Mouse (Mus musculus): ENCODE results near the gene Elf2. TPM values are rescaled to one million over a fixed set of nuclear protein-coding genes. Genes with fewer than 3 reads are reported as not detected.

Elf2 gene
- polyA plus RNA-seq, 1 experiment from 2014 or later: 53.6 TPM

DNA sequence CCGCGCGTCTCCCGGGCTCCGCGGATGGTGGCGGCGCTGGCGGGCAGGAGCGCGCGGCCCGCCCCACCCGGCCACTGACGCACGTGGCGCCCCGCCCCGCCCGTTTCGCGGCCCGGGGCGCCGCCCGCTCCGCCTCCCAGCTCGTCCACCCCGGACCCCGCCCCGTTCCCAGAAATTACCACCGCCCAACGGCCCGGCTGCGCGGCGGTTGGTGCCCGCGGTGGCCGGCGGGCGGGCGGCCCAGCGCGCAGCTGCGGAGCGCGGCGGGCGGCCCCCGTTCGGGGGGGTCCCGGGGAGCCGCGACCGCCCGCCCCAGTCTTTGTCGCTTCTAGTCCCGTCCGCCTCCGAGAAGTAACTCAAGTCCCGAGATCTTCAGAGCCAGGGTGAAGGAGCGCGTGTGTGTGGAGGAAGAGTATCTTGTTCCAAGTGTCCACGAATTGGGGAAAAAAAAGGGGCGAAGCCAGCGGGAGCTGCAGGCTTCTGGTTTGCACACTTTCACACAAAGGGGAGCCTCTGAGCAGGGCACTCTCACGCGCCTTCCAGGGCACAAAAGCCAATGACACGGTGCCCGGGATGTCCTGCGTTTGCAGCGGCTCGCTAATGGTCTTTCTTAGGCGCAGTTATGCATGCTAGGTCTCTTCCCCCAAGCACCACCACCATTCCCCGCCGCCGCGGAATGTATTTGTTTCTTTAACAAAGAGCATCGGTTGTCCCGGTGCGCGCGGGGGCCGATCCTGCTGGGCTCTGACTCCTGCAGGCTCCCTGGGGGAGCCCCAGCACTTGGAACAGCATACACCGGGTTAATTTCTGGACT, 1.0 kb upstream of the Elf2 start:
- Histone ChIP-seq H3K36me3 (no peaks in the 10 kb centered on the region), H3K27ac (replicated peaks) (peak overlapping the region; percentile 100), H3K4me3 (peak overlapping the region; percentile 91), H3K27me3 (no peaks in the 10 kb centered on the region), H3K9me3 (no peaks in the 10 kb centered on the region), H3K4me2 (replicated peaks) (peak overlapping the region; percentile 55), H3K9ac (replicated peaks) (peak overlapping the region; percentile 94), H3K4me1 (peaks cover 17% of the 10 kb centered on the region)
- ATAC-seq (replicated peaks): peak; percentile 81
- under 1% methylated on average over 86 of the region's 86 CpGs for WGBS

- ATAC-seq (replicated peaks): 0 out of 2 replicates have a peak, but pooled peaks have one; percentile 0
- peaks cover 17% of the 10 kb centered on the region for H3K4me1 ChIP-seq
- H3K4me2 ChIP-seq (replicated peaks): peak overlapping the region; percentile 55
- peak overlapping the region; percentile 100 for H3K27ac ChIP-seq (replicated peaks)
- peak overlapping the region; percentile 91 for H3K4me3 ChIP-seq
- peak overlapping the region; percentile 94 for H3K9ac ChIP-seq (replicated peaks)
- H3K27me3 ChIP-seq: no peaks in the 10 kb centered on the region
- H3K9me3 ChIP-seq: no peaks in the 10 kb centered on the region
- no peaks in the 10 kb centered on the region for H3K36me3 ChIP-seq
- under 1% methylated on average over 107 of the region's 113 CpGs for WGBS
These were observed 520 bp downstream of the Elf2 start for GRCm38 (mm10) chr3:51339734-51340551.

- Histone ChIP-seq H3K4me1 (peaks cover 22% of the 10 kb centered on the region), H3K36me3 (no peaks in the 10 kb centered on the region), H3K9me3 (no peaks in the 10 kb centered on the region), H3K27ac (replicated peaks) (peak overlapping the region; percentile 100), H3K4me3 (peak overlapping the region; percentile 91), H3K4me2 (replicated peaks) (peak overlapping the region; percentile 55), H3K27me3 (no peaks in the 10 kb centered on the region), H3K9ac (replicated peaks) (peak overlapping the region; percentile 94)
- 1% methylated on average over 9 of the region's 9 CpGs for WGBS
- ATAC-seq (replicated peaks): no peak
These were observed 1.1 kb downstream of the Elf2 start for GRCm38 (mm10) chr3:51339378-51339733.

GRCm38 (mm10) chr3:51335378-51335777, 5.1 kb downstream of the Elf2 start:
- no peak overlapping the region for H3K4me2 ChIP-seq (replicated peaks)
- no peaks in the 10 kb centered on the region for H3K27me3 ChIP-seq
- 92% methylated on average over 8 of the region's 8 CpGs for WGBS
- H3K36me3 ChIP-seq: no peaks in the 10 kb centered on the region
- peaks cover 33% of the 10 kb centered on the region for H3K4me1 ChIP-seq
- no peaks in the 10 kb centered on the region for H3K9me3 ChIP-seq
- no peak overlapping the region for H3K4me3 ChIP-seq
- no peak overlapping the region for H3K9ac ChIP-seq (replicated peaks)
- no peak for ATAC-seq (replicated peaks)
- no peak overlapping the region for H3K27ac ChIP-seq (replicated peaks)

- 72% methylated on average over 6 of the region's 6 CpGs for WGBS
- Histone ChIP-seq H3K4me2 (replicated peaks) (no peak overlapping the region), H3K27me3 (no peaks in the 10 kb centered on the region), H3K9me3 (no peaks in the 10 kb centered on the region), H3K4me3 (no peak overlapping the region), H3K4me1 (peaks cover 28% of the 10 kb centered on the region), H3K27ac (replicated peaks) (no peak overlapping the region), H3K9ac (replicated peaks) (no peak overlapping the region), H3K36me3 (no peaks in the 10 kb centered on the region)
- no peak for ATAC-seq (replicated peaks)
These were observed 6.5 kb downstream of the Elf2 start for GRCm38 (mm10) chr3:51333950-51334349.

- Histone ChIP-seq H3K27ac (replicated peaks) (peak overlapping the region; percentile 6; the same call in 1 of the 2 replicates), H3K36me3 (no peaks in the 10 kb centered on the region), H3K4me3 (no peak overlapping the region), H3K4me1 (peaks cover 24% of the 10 kb centered on the region), H3K4me2 (replicated peaks) (no peak overlapping the region), H3K9ac (replicated peaks) (no peak overlapping the region), H3K9me3 (no peaks in the 10 kb centered on the region), H3K27me3 (no peaks in the 10 kb centered on the region)
- WGBS: 44% methylated on average over 10 of the region's 10 CpGs
- ATAC-seq (replicated peaks): peak; percentile 58; the same call in 1 of the 2 replicates
These were observed 7.1 kb downstream of the Elf2 start for GRCm38 (mm10) chr3:51333234-51333889.

DNA sequence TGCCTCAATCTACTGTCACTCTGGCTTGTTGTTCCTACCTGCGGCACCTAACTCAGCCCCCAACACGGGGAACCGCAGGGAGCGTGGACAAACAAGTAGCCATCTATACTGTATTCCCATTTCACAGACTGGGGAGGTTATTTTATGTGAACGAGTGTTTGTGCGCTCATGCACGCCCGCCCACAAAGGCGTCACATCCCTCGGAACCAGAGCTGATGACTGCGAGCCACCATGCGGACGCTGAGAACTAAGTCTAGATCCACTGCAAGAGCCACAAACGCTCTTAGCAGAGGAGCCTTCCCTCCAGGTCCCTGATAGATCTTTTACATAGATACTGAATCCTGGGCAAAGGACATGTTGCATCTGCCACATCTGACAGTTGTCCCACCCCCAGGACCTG, 10.4 kb downstream of the Elf2 start:
- ATAC-seq (replicated peaks): no peak
- H3K9ac ChIP-seq (replicated peaks): no peak overlapping the region
- H3K9me3 ChIP-seq: no peaks in the 10 kb centered on the region
- H3K36me3 ChIP-seq: peaks cover 5% of the 10 kb centered on the region; the same call in 1 of the 2 replicates
- H3K4me3 ChIP-seq: no peak overlapping the region
- 86% methylated on average over 14 of the region's 14 CpGs for WGBS
- no peak overlapping the region for H3K27ac ChIP-seq (replicated peaks)
- no peaks in the 10 kb centered on the region for H3K27me3 ChIP-seq
- H3K4me1 ChIP-seq: peaks cover 28% of the 10 kb centered on the region
- no peak overlapping the region for H3K4me2 ChIP-seq (replicated peaks)

- no peaks in the 10 kb centered on the region for H3K9me3 ChIP-seq
- H3K4me3 ChIP-seq: no peak overlapping the region
- H3K9ac ChIP-seq (replicated peaks): no peak overlapping the region
- 93% methylated on average over 12 of the region's 12 CpGs for WGBS
- ATAC-seq (replicated peaks): no peak
- no peak overlapping the region for H3K4me2 ChIP-seq (replicated peaks)
- H3K27me3 ChIP-seq: no peaks in the 10 kb centered on the region
- peaks cover 15% of the 10 kb centered on the region for H3K4me1 ChIP-seq
- no peak overlapping the region for H3K27ac ChIP-seq (replicated peaks)
- H3K36me3 ChIP-seq: peaks cover 7% of the 10 kb centered on the region; the same call in 1 of the 2 replicates
These were observed 11.9 kb downstream of the Elf2 start for GRCm38 (mm10) chr3:51328546-51328945.

GRCm38 (mm10) chr3:51327817-51328216, 12.6 kb downstream of the Elf2 start:
- no peak overlapping the region for H3K9ac ChIP-seq (replicated peaks)
- H3K27ac ChIP-seq (replicated peaks): 0 out of 2 replicates have a peak overlapping the region, but pooled peaks have one; percentile 6
- H3K4me1 ChIP-seq: peaks cover 8% of the 10 kb centered on the region
- no peaks in the 10 kb centered on the region for H3K9me3 ChIP-seq
- H3K27me3 ChIP-seq: no peaks in the 10 kb centered on the region
- 75% methylated on average over 5 of the region's 5 CpGs for WGBS
- no peak overlapping the region for H3K4me2 ChIP-seq (replicated peaks)
- H3K36me3 ChIP-seq: peaks cover 12% of the 10 kb centered on the region
- no peak overlapping the region for H3K4me3 ChIP-seq
- no peak for ATAC-seq (replicated peaks)

DNA sequence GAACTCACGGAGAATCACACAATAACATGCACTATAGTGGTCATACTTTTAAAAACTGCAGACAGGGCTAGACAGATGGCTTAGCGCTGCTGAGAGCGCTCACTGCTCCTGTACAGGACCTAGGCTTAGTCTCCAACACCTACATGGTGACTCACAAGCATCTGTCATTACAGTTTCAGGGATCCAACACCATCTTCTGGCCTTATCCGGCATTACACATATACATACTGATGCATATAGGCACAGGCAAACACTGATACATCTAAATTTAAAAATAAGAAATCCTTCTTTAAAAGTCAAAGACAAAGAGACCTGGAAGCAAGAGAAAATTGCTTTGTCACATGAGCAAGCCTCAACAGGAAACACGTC, 13.1 kb downstream of the Elf2 start:
- 90% methylated on average over 5 of the region's 5 CpGs for WGBS
- H3K27ac ChIP-seq (replicated peaks): peak overlapping the region; percentile 41

DNA sequence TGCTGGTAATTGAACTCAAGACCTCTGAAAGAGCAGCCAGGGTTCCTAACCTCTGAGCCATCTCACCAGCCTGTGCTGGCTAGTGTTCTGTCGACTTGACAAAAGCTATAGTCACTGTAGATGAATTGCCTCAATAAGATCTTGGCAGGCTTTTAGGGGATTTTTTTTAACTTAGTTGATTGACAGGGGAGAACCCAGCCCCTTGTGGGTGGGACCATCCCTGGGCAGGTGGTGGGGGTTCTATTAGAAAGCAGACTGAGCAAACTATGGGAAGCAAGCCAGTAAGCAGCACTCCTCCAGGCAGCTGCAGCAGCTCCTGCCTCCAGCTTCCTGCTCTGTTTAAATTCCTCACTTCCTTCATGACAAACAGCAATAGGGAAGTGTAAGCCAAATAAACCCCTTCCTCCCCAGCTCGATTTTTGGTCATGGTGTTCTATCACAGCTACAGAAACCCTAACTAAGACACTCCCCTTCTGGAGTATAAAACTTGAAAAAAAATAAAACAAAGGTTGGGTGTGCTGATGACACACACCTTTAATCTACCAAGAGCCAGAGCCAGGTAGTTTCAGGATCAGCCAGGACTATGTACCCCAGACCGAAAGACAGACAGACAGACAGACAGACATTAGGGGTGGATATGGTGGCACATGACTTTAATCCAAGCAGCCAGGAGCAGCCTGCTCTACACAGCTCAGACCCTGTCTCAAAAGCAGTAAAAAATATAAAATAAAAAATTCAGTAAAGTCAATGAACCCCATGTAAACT, 13.6 kb downstream of the Elf2 start:
- Histone ChIP-seq H3K27me3 (no peaks in the 10 kb centered on the region), H3K36me3 (peaks cover 14% of the 10 kb centered on the region), H3K4me3 (no peak overlapping the region), H3K9me3 (no peaks in the 10 kb centered on the region), H3K9ac (replicated peaks) (no peak overlapping the region), H3K4me1 (peaks cover 8% of the 10 kb centered on the region), H3K4me2 (replicated peaks) (no peak overlapping the region), H3K27ac (replicated peaks) (peak overlapping the region; percentile 41)
- WGBS: 65% methylated on average over 3 of the region's 3 CpGs
- peak; percentile 85 for ATAC-seq (replicated peaks)

More for the DNA sequence above, 13.1 kb downstream of the Elf2 start:
- Histone ChIP-seq H3K4me1 (peaks cover 8% of the 10 kb centered on the region), H3K27me3 (no peaks in the 10 kb centered on the region), H3K9me3 (no peaks in the 10 kb centered on the region), H3K36me3 (peaks cover 12% of the 10 kb centered on the region), H3K4me2 (replicated peaks) (no peak overlapping the region), H3K4me3 (no peak overlapping the region), H3K9ac (replicated peaks) (no peak overlapping the region)
- peak; percentile 44; the same call in 1 of the 2 replicates for ATAC-seq (replicated peaks)
